ENCODE assay signal across 7 mouse cellular contexts in genomic region chr11:105366051-105366450, GRCm38 (mm10).
DNase-seq lines count a peak whose midpoint lies in the region; ATAC-seq lines count a peak whose summit lies in the region.

No protein-coding gene starts in this region.

- no peak overlapping the region for H3K9ac ChIP-seq in hindbrain, embryonic 14.5 days
- H3K9ac ChIP-seq in kidney, embryonic 16.5 days (replicated peaks; ENCODE audit: low read length) = no peak overlapping the region

- no peaks in the 10 kb centered on the region for H3K36me3 ChIP-seq in hindbrain, embryonic 10.5 days
- H3K36me3 ChIP-seq in hindbrain, embryonic 14.5 days (replicated peaks; ENCODE audit: control insufficient read depth, insufficient read depth) = no peaks in the 10 kb centered on the region
- no peaks in the 10 kb centered on the region for H3K36me3 ChIP-seq in kidney, embryonic 16.5 days (ENCODE audit: insufficient read depth, low read length)

- no peak for DNase-seq in hindbrain, embryonic 10.5 days (ENCODE audit: low spot score)
- DNase-seq in hindbrain, embryonic 14.5 days (ENCODE audit: low spot score) = no peak
- peak; percentile 80 for DNase-seq in c-Kit-negative CD71-positive TER-119-positive erythroid progenitor cells, embryonic 14.5 days (ENCODE audit: low read depth, low spot score)
- DNase-seq in heart, postnatal 4 days = peak; percentile 38
- DNase-seq in adrenal gland, adult 18-20 months (ENCODE audit: low spot score in 2 of 2) = no peak

- H3K27ac ChIP-seq in hindbrain, embryonic 10.5 days = peak overlapping the region; percentile 72; the same call in 1 of the 2 replicates
- no peak overlapping the region for H3K27ac ChIP-seq in hindbrain, embryonic 14.5 days
- H3K27ac ChIP-seq in kidney, embryonic 16.5 days (ENCODE audit: low read length) = no peak overlapping the region

- no peak for ATAC-seq in hindbrain, embryonic 14.5 days (ENCODE audit: low FRiP score)
- ATAC-seq in megakaryocyte-erythroid progenitor cell, adult 5-6 weeks (replicated peaks; ENCODE audit: low FRiP score, low TSS enrichment, poor library complexity, severe bottlenecking) = peak; percentile 85
- ATAC-seq in kidney, embryonic 16.5 days (ENCODE audit: low FRiP score, low TSS enrichment) = no peak

- no peak overlapping the region for H3K4me3 ChIP-seq in hindbrain, embryonic 10.5 days
- no peak overlapping the region for H3K4me3 ChIP-seq in hindbrain, embryonic 14.5 days (replicated peaks; ENCODE audit: low read length)
- no peak overlapping the region for H3K4me3 ChIP-seq in kidney, embryonic 16.5 days (ENCODE audit: low read length)

- H3K4me2 ChIP-seq in hindbrain, embryonic 14.5 days (replicated peaks) = no peak overlapping the region
- H3K4me2 ChIP-seq in kidney, embryonic 16.5 days (replicated peaks; ENCODE audit: low read depth, low read length) = no peak overlapping the region

- WGBS in hindbrain, embryonic 10.5 days = 63% methylated on average over 3 of the region's 4 CpGs
- WGBS in hindbrain, embryonic 14.5 days = 73% methylated on average over 3 of the region's 4 CpGs
- WGBS in kidney, embryonic 16.5 days = 68% methylated on average over 3 of the region's 4 CpGs

- H3K27me3 ChIP-seq in hindbrain, embryonic 10.5 days (ENCODE audit: insufficient read depth, poor library complexity, severe bottlenecking) = peaks cover 45% of the 10 kb centered on the region
- H3K27me3 ChIP-seq in hindbrain, embryonic 14.5 days (ENCODE audit: control insufficient read depth, insufficient read depth, low read length) = no peaks in the 10 kb centered on the region
- no peaks in the 10 kb centered on the region for H3K27me3 ChIP-seq in kidney, embryonic 16.5 days (ENCODE audit: insufficient read depth, low read length)

- peaks cover 42% of the 10 kb centered on the region for H3K4me1 ChIP-seq in hindbrain, embryonic 10.5 days (replicated peaks)
- peaks cover 24% of the 10 kb centered on the region for H3K4me1 ChIP-seq in hindbrain, embryonic 14.5 days (replicated peaks; ENCODE audit: control insufficient read depth, insufficient read depth, low read length)
- peaks cover 26% of the 10 kb centered on the region for H3K4me1 ChIP-seq in kidney, embryonic 16.5 days (ENCODE audit: insufficient read depth, low read length)

- H3K9me3 ChIP-seq in hindbrain, embryonic 10.5 days = no peaks in the 10 kb centered on the region
- no peaks in the 10 kb centered on the region for H3K9me3 ChIP-seq in hindbrain, embryonic 14.5 days (ENCODE audit: control insufficient read depth, low read length)
- no peaks in the 10 kb centered on the region for H3K9me3 ChIP-seq in kidney, embryonic 16.5 days (ENCODE audit: low read length)

Comparison
In these comparisons a context has a peak if more than half of its experiments do, and no peak if none do; other contexts are left out.
1. DNase-seq: peak in c-Kit-negative CD71-positive TER-119-positive erythroid progenitor cells, embryonic 14.5 days (single experiment) and heart, postnatal 4 days (single experiment); none in hindbrain, embryonic 10.5 days (single experiment), hindbrain, embryonic 14.5 days (single experiment) and adrenal gland, adult 18-20 months (0 of 2).